Mouse (Mus musculus): ENCODE measurements at regions not wholly inside any gene's neighbourhood (a gene's known extent, or its start where the extent isn't known, plus 50 kb on each side); places are given as distances from the start of the nearest gene placed in this dataset.
A peak's percentile ranks its signal among the peaks of the same experiment; 100 is the strongest.
"Not testable (repeated sequence)": the region's sequence is repeated elsewhere in the genome, so short reads cannot be mapped to it uniquely, and the experiment has no call there.

DNA sequence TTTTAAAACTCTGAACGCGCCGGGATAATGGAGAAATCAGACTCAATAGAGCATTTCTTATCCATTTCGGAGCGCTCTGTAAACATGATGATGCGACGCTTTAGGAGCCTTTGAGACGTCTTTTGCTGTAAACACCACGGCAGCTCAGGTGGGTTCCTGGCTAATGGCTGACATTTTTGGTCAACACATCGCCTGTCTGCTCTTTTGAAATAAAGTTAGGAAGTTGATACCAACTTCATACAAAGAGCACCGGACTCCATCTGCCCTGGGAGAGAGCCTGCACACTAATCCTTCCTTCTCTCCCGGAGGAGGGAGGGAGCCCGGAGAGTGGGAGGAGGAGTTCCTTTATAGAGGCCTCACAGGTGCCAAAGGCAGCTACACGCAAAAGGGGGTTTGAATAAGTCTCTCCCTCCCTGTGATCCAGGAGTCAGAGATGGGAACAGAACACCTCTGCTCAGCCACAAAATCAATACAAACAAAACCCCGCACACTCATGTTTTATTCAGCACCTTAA is 63.8 kb upstream of the Srsf6 start:
- no peak for DNase-seq (ENCODE audit: low spot score)

- no peak for DNase-seq (ENCODE audit: low spot score)
Observed at GRCm38 (mm10) chr2:162866613-162867314, 64.6 kb upstream of the Srsf6 start.

GRCm38 (mm10) chr2:162864571-162864970 is 66.8 kb upstream of the Srsf6 start:
- peak; percentile 50 for DNase-seq (ENCODE audit: low spot score)

DNA sequence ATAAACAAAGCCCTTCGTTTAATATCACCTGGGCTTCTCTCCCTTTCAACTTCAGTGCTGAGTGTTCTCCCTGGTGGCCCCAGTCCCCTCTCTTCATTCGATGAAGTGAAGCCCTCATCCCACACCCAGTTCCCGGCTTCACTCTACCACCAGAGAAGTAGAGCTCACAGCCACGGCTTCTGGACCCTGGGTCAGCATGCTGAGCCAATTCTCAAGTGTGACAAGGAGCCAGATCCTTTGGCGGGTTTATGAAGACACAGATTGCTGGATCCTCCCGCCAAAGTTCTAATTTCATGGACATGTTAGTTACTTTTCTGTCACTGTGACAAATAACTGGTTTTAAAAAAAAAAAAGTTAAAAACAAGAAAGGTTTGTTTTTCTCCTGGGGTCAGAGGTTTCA is 76.7 kb upstream of the Srsf6 start:
- DNase-seq (ENCODE audit: low spot score) = no peak

- peak; percentile 25 for DNase-seq (ENCODE audit: low spot score)
Observed at GRCm38 (mm10) chr2:162853576-162853975, 77.8 kb upstream of the Srsf6 start.

DNA sequence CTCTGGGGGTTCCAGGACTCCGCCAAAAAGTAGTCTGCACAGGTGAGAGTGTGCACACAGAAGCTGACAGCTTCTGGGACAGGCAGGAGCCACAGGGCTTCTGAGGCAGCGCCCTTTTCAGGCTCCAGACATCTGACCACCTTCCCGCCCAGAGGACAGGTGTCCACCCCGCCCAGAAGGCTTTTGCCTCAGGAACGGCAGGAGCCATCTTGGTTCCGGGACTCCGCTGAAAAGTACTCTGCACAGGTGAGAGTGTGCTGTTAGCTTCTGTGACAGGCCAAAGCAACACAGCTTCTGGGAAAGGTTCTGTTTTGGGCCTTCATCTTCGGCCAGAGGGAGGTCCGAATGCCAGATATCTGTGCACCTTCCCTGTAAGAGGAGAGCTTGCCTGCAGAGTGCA is 89.6 kb upstream of the Srsf6 start:
- DNase-seq (ENCODE audit: low spot score) = not testable (repeated sequence)

DNA sequence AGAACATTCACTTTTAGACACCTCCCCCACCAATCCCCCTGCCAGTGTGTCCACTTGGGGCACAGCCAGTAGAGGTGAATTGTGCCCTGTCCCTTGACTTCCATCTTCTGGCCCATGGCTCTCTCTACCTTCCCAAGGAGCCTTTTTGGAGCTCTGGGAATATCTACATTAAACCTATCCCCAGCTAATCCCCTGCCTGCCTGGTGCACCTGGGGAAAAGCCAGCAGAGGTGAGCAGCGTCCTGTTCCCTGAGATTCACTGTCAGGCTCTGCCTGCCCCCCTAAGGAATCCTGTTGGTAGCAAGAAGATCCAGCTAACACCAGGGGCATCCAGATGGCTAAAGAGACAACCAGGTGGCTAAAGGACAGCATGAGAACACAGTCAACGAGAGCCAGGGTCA is 93.6 kb upstream of the Srsf6 start:
- DNase-seq (ENCODE audit: low spot score) = no peak

GRCm38 (mm10) chr2:162833741-162834140 is 97.6 kb upstream of the Srsf6 start:
- no peak for DNase-seq (ENCODE audit: low spot score)

DNA sequence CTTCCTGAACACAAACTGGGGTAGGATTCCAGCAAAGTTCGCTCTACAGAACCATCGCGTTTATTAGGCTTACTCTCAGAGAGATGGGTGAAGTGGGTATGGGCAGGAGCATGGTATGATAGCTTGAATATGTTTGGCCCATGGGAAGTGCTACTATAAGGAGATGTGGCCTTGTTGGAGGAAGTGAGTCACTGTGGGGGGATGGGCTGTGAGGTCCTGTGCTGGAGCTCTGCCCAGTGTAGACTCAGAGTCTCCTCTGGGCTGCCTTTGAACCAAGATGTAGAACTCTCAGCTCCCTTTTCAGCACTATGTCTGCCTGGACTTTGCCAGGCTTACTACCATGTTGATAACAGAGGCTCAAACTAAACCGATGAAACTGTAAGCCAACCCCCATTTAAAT is 112.5 kb upstream of the Srsf6 start:
- DNase-seq (ENCODE audit: low spot score) = no peak

DNA sequence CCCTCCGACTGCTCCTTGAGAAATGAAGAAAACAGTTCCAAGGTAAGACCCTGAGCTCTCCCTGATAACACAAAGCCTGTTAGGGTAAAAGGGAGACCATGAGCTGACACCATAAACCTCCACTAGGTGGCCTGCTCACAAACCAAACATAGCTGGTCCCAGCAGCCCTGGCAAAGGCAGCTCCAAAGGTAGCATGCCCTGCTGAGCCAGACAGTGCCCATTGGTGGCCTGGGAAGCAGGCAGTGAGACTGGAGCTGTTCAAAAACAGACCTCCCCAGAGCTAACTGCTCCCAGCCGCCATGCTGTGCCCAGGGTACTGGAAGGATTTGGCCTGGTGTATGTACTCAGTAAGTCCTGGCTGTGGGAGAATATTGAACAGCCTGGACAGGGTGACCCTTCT is 117.1 kb upstream of the Srsf6 start:
- peak; percentile 17 for DNase-seq (ENCODE audit: low spot score)

- DNase-seq (ENCODE audit: low spot score) = no peak
Observed at GRCm38 (mm10) chr2:162807747-162808146, 123.6 kb upstream of the Srsf6 start.

DNA sequence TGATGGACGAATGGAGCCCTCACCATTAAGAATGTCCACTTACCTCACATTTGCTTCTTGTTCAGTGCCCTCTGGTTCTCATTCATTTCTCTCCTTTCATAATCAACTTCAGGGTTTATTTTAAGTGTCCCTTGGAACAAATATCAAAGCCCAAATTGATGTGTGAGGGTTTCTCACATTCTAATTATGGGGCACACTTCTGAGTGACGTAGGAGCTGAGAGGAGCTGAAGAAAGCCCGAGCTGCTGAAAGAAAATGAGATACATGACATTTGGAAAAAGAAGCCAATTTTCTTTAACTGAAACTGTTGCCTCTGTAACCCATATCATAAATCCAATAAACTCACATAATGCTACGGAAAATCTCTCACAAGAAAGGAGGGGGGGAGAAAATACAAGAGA is 134.8 kb upstream of the Srsf6 start:
- no peak for DNase-seq (ENCODE audit: low spot score)

DNA sequence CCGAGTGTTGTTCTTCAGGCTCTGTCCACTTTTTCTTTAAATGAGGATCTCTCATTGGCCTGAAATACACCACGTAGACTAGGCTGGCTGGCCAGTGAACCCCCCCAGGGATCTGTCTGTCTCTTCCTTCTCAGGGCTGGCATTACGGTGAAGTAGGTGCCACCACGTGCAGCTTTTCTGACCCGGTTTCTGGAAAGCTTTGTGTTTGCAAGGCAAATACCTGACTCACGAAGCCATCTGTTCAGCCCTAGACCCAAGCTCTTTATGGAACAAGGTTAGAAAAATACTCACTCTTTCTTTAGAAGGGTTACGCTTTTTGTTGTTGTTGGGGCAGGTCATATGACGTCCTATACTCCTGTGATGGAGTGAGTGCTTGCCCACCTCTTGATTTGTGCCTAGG is 133.3 kb upstream of the Ptprt start:
- DNase-seq (ENCODE audit: low spot score) = no peak

DNA sequence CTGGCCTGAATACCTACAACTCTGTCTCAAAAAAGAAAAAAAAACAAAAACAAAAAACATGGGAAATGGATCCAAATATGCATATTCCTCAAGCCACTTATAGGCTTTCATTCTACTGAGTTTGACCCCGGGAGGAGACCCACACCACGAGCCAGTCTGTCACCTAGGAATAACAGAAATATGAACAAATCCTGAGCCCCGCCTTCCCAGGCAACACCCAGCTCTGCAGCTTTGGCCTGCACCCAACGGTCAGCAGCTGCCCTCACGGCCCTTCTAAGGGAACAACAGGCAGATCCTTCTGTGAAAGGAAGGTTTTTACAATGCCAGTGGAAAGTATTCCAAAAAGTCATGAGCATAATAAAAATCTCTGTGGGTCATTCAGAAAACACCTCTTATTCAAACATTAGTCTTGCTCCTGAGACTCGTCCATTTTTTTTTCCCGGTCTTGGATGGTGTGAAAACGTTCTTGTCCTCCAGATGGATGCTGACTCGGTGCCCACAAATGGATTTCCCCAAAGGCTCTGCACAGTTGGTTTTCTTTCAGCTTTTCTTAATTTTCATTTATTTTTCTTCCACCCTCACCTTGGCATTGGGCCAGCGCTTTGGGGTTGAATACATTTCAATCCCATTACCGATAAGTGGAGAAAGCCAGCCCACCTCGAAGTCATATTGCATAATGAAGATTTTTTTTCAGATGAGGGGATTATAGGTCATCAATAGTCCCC is 130.6 kb upstream of the Ptprt start:
- DNase-seq (ENCODE audit: low spot score) = peak; percentile 24

GRCm38 (mm10) chr2:162784176-162784813 is 123.3 kb upstream of the Ptprt start:
- DNase-seq (ENCODE audit: low spot score) = no peak

DNA sequence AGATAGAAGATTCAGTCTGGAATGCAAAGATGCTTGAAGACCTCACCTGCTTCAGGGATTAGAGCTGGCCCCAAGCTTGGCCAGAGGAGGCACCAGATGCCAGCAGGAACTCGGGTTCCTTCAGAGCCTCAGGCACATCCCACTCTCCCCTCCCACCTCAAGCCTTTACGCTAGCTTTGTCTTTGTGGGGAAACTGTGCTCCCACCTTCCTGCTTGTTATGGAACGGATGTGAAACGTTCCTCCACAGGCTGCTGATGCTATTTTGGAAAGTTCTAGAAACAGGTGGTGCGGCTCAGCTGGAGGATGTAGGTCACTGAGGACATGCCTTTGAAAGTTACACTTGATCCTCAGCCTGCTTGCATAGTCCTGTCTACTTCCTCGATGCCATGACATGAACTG is 120.7 kb upstream of the Ptprt start:
- no peak for DNase-seq (ENCODE audit: low spot score)

DNA sequence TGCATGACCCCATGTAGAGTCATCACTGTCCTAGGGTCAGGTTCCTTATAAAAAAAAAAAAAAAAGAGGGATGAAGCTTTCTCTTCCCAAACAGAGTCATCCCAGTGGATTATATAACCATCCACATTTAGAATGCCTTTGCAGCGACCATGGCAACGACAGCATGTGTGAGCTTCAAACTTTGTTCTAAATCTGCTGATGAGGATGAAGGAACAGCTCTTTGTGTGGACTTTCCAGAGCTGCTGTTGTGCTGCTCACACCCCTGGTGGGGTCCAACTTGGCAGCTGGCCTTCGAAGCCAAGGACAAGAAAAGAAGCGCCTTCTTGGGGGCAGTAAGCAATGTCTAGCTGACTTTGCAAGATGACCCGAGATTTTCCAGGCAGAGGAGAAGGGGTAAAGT is 115.6 kb upstream of the Ptprt start:
- no peak for DNase-seq (ENCODE audit: low spot score)

GRCm38 (mm10) chr2:162772520-162772919 is 111.6 kb upstream of the Ptprt start:
- DNase-seq (ENCODE audit: low spot score) = no peak

DNA sequence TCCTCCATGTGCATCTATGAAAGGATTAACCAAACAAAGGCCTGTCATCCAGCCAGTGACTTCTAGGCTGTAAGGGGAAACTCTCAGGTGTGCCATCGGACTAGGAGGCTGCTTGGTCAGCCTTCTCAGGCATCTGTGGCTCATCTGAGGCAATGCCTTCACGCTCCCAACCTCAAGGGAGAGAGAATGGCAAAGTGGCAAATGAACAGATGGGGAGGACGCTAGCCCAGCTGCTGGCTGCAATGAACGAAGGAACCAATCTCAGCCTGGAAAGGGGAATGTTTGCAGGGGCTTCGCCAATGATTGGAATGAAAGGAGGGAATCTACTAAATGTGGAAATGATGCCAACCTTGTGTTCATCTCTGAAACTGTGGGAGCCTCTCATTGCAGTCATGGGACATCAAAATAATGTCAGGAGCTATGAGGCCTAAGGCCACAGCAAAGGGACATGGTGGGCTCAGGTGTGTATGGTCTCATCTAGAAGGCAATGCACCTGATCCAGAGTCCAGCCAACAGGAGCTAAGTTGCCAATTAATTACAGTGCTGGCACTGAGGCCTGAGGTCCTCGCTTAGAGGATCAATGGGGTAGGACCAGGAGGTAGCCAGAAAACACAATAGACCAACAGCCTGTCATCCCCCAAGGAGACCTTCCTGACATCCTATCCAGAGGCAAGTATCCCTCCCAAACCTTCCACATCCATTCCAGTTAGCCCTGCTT is 108.9 kb upstream of the Ptprt start:
- no peak for DNase-seq (ENCODE audit: low spot score)

DNA sequence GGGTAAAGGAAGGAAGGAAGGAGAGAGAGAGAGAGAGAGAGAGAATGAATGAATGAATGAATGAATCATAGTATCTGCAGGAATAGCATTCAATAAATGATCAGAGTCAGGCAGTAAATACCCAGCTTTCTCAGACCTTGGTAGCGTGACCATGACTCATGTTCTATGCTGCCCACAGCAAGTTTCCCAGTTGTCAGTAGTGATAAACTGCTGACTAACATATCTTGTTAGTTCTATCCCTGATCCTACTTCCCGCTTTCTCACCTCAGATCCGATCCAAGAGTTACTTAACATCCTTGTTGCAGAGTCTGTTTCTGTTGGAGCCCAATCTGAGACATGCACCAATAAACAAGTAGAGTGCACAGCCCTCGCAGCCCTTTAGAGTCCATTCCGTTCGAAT is 103.1 kb upstream of the Ptprt start:
- no peak for DNase-seq (ENCODE audit: low spot score)

DNA sequence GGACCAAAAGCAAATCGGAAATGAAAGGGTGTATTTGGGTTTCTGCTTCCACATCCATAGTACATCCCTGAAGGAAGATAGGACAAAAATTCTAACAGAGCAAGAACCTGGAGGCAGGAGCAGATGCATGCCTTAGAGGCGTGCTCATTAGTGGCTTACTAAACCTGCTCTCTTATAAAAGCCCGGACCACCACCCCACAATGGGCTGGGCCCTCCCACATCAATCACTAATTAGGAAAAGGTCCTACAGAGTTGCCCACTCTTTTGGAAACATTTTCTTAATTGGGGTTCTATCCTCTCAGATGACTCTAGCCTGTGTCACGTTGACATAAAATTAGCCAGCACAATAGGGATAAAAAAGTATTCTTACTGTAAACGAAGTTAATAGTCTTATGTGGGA is 79.6 kb upstream of the Ptprt start:
- no peak for DNase-seq (ENCODE audit: low spot score)

GRCm38 (mm10) chr2:162735761-162736160 is 74.8 kb upstream of the Ptprt start:
- no peak for DNase-seq (ENCODE audit: low spot score)

All from ovary, postnatal 36 days (tissue).